Mouse (Mus musculus) C2C12 (cell line): ENCODE measurements around the gene Cadm1.

ENCODE experiments used
- CTCF ChIP-seq: IDR thresholded peaks from one replicate; pipeline ENCODE4 v1.5.1; 2011; ENCODE audit not compliant: control insufficient read depth, insufficient read depth, insufficient read length
- MAX ChIP-seq: IDR thresholded peaks from one replicate; pipeline ENCODE4 v1.6.1; 2011; ENCODE audit warnings: mild to moderate bottlenecking, control low read depth

GRCm38 (mm10) chr9:47674766-47675713, 145.1 kb downstream of the Cadm1 start:
- TF ChIP-seq CTCF: no peak
- TF ChIP-seq MAX: peak; percentile 28
